Mouse (Mus musculus): ENCODE measurements around the gene Gm12355. TPM values are rescaled to one million over a fixed set of nuclear protein-coding genes. Genes with fewer than 3 reads are reported as not detected.
"Not testable (repeated sequence)": the region's sequence is repeated elsewhere in the genome, so short reads cannot be mapped to it uniquely, and the experiment has no call there.

The Gm12355 gene
- total and polyA plus RNA-seq, 2 experiments from 2014 or later, result 0.15 to 0.26 TPM

- Histone ChIP-seq H3K4me3 (ENCODE audit: low read depth, low read length) (no peak overlapping the region), H3K36me3 (replicated peaks; ENCODE audit: control insufficient read depth, insufficient read depth, low read length) (no peaks in the 10 kb centered on the region), H3K9ac (replicated peaks; ENCODE audit: low read depth, low read length) (no peak overlapping the region), H3K4me2 (ENCODE audit: low read depth, low read length) (no peak overlapping the region), H3K9me3 (replicated peaks; ENCODE audit: control insufficient read depth, low read length) (no peaks in the 10 kb centered on the region), H3K27me3 (ENCODE audit: control insufficient read depth, insufficient read depth, low read length) (0 out of 2 replicates have a peak, but pooled peaks cover 6% of the 10 kb centered on the region), H3K27ac (ENCODE audit: low read depth) (no peak overlapping the region), H3K4me1 (ENCODE audit: control insufficient read depth, insufficient read depth) (no peaks in the 10 kb centered on the region)
- DNase-seq (ENCODE audit: low spot score) (no peak), ATAC-seq (ENCODE audit: insufficient read depth, low read depth) (no peak)
- no peak for TF ChIP-seq CTCF (IDR thresholded peaks at IDR 0.05; ENCODE audit: low read depth)
- TF ChIP-seq EP300 (IDR thresholded peaks at IDR 0.05; ENCODE audit: low read depth), result no peak
- 77% methylated on average over 3 of the region's 3 CpGs for WGBS
These were observed 19.3 kb upstream of the Gm12355 start for GRCm38 (mm10) chr11:98644757-98645156.

GRCm38 (mm10) chr11:98640091-98640490, 14.6 kb upstream of the Gm12355 start:
- ATAC-seq (ENCODE audit: insufficient read depth, low read depth) (no peak), DNase-seq (ENCODE audit: low spot score) (no peak)
- WGBS, result 44% methylated on average over 5 of the region's 5 CpGs
- H3K27me3 ChIP-seq (ENCODE audit: control insufficient read depth, insufficient read depth, low read length), result 0 out of 2 replicates have a peak, but pooled peaks cover 2% of the 10 kb centered on the region
- H3K27ac ChIP-seq (ENCODE audit: low read depth), result no peak overlapping the region
- no peak overlapping the region for H3K4me3 ChIP-seq (ENCODE audit: low read depth, low read length)
- H3K4me2 ChIP-seq (ENCODE audit: low read depth, low read length), result no peak overlapping the region
- H3K9me3 ChIP-seq (replicated peaks; ENCODE audit: control insufficient read depth, low read length), result no peaks in the 10 kb centered on the region
- H3K4me1 ChIP-seq (ENCODE audit: control insufficient read depth, insufficient read depth), result no peaks in the 10 kb centered on the region
- no peaks in the 10 kb centered on the region for H3K36me3 ChIP-seq (replicated peaks; ENCODE audit: control insufficient read depth, insufficient read depth, low read length)
- TF ChIP-seq CTCF (IDR thresholded peaks at IDR 0.05; ENCODE audit: low read depth) (no peak), EP300 (IDR thresholded peaks at IDR 0.05; ENCODE audit: low read depth) (no peak)
- H3K9ac ChIP-seq (replicated peaks; ENCODE audit: low read depth, low read length), result no peak overlapping the region

GRCm38 (mm10) chr11:98637501-98637900, 12.0 kb upstream of the Gm12355 start:
- no peak for ATAC-seq (ENCODE audit: insufficient read depth, low read depth)
- Histone ChIP-seq H3K9me3 (replicated peaks; ENCODE audit: control insufficient read depth, low read length) (no peaks in the 10 kb centered on the region), H3K27me3 (ENCODE audit: control insufficient read depth, insufficient read depth, low read length) (0 out of 2 replicates have a peak, but pooled peaks cover 2% of the 10 kb centered on the region), H3K4me2 (ENCODE audit: low read depth, low read length) (no peak overlapping the region), H3K27ac (ENCODE audit: low read depth) (no peak overlapping the region), H3K36me3 (replicated peaks; ENCODE audit: control insufficient read depth, insufficient read depth, low read length) (no peaks in the 10 kb centered on the region), H3K4me3 (ENCODE audit: low read depth, low read length) (no peak overlapping the region), H3K9ac (replicated peaks; ENCODE audit: low read depth, low read length) (no peak overlapping the region), H3K4me1 (ENCODE audit: control insufficient read depth, insufficient read depth) (no peaks in the 10 kb centered on the region)
- 61% methylated on average over 1 of the region's 1 CpGs for WGBS
- no peak for TF ChIP-seq CTCF (IDR thresholded peaks at IDR 0.05; ENCODE audit: low read depth)
- no peak for TF ChIP-seq EP300 (IDR thresholded peaks at IDR 0.05; ENCODE audit: low read depth)
- DNase-seq (ENCODE audit: low spot score), result no peak

GRCm38 (mm10) chr11:98635312-98635970, 10.0 kb upstream of the Gm12355 start:
- H3K4me3 ChIP-seq (ENCODE audit: low read depth, low read length); H3K27me3 ChIP-seq (ENCODE audit: control insufficient read depth, insufficient read depth, low read length); H3K9me3 ChIP-seq (replicated peaks; ENCODE audit: control insufficient read depth, low read length); H3K4me2 ChIP-seq (ENCODE audit: low read depth, low read length); H3K4me1 ChIP-seq (ENCODE audit: control insufficient read depth, insufficient read depth); H3K9ac ChIP-seq (replicated peaks; ENCODE audit: low read depth, low read length); H3K36me3 ChIP-seq (replicated peaks; ENCODE audit: control insufficient read depth, insufficient read depth, low read length); H3K27ac ChIP-seq (ENCODE audit: low read depth): not testable (repeated sequence)
- WGBS, result 26% methylated on average over 10 of the region's 10 CpGs
- peak; percentile 66; the same call in 1 of the 2 replicates for ATAC-seq (ENCODE audit: insufficient read depth, low read depth)
- TF ChIP-seq CTCF (IDR thresholded peaks at IDR 0.05; ENCODE audit: low read depth), result peak; percentile 40
- peak; percentile 40 for DNase-seq (ENCODE audit: low spot score)

GRCm38 (mm10) chr11:98630646-98631045, 5.2 kb upstream of the Gm12355 start:
- no peaks in the 10 kb centered on the region for H3K36me3 ChIP-seq (replicated peaks; ENCODE audit: control insufficient read depth, insufficient read depth, low read length)
- no peak overlapping the region for H3K9ac ChIP-seq (replicated peaks; ENCODE audit: low read depth, low read length)
- TF ChIP-seq CTCF (IDR thresholded peaks at IDR 0.05; ENCODE audit: low read depth) (no peak), EP300 (IDR thresholded peaks at IDR 0.05; ENCODE audit: low read depth) (no peak)
- H3K27me3 ChIP-seq (ENCODE audit: control insufficient read depth, insufficient read depth, low read length), result no peaks in the 10 kb centered on the region
- H3K27ac ChIP-seq (ENCODE audit: low read depth), result no peak overlapping the region
- no peak overlapping the region for H3K4me2 ChIP-seq (ENCODE audit: low read depth, low read length)
- H3K4me3 ChIP-seq (ENCODE audit: low read depth, low read length), result no peak overlapping the region
- DNase-seq (ENCODE audit: low spot score) (no peak), ATAC-seq (ENCODE audit: insufficient read depth, low read depth) (no peak)
- H3K4me1 ChIP-seq (ENCODE audit: control insufficient read depth, insufficient read depth), result no peaks in the 10 kb centered on the region
- 78% methylated on average over 5 of the region's 5 CpGs for WGBS
- no peaks in the 10 kb centered on the region for H3K9me3 ChIP-seq (replicated peaks; ENCODE audit: control insufficient read depth, low read length)

- DNase-seq (ENCODE audit: low spot score) (no peak), ATAC-seq (ENCODE audit: insufficient read depth, low read depth) (no peak)
- H3K27me3 ChIP-seq (ENCODE audit: control insufficient read depth, insufficient read depth, low read length), result no peaks in the 10 kb centered on the region
- no peaks in the 10 kb centered on the region for H3K9me3 ChIP-seq (replicated peaks; ENCODE audit: control insufficient read depth, low read length)
- H3K9ac ChIP-seq (replicated peaks; ENCODE audit: low read depth, low read length), result no peak overlapping the region
- H3K4me1 ChIP-seq (ENCODE audit: control insufficient read depth, insufficient read depth), result no peaks in the 10 kb centered on the region
- no peak overlapping the region for H3K4me3 ChIP-seq (ENCODE audit: low read depth, low read length)
- H3K36me3 ChIP-seq (replicated peaks; ENCODE audit: control insufficient read depth, insufficient read depth, low read length), result no peaks in the 10 kb centered on the region
- H3K4me2 ChIP-seq (ENCODE audit: low read depth, low read length), result no peak overlapping the region
- no peak overlapping the region for H3K27ac ChIP-seq (ENCODE audit: low read depth)
- WGBS, result 93% methylated on average over 3 of the region's 3 CpGs
- TF ChIP-seq CTCF (IDR thresholded peaks at IDR 0.05; ENCODE audit: low read depth) (no peak), EP300 (IDR thresholded peaks at IDR 0.05; ENCODE audit: low read depth) (no peak)
These were observed 3.2 kb upstream of the Gm12355 start for GRCm38 (mm10) chr11:98628706-98629105.

- not testable (repeated sequence) for H3K4me2 ChIP-seq (ENCODE audit: low read depth, low read length); DNase-seq (ENCODE audit: low spot score); H3K27me3 ChIP-seq (ENCODE audit: control insufficient read depth, insufficient read depth, low read length); H3K27ac ChIP-seq (ENCODE audit: low read depth); H3K9ac ChIP-seq (replicated peaks; ENCODE audit: low read depth, low read length); H3K36me3 ChIP-seq (replicated peaks; ENCODE audit: control insufficient read depth, insufficient read depth, low read length); ATAC-seq (ENCODE audit: insufficient read depth, low read depth); H3K4me1 ChIP-seq (ENCODE audit: control insufficient read depth, insufficient read depth); H3K4me3 ChIP-seq (ENCODE audit: low read depth, low read length); H3K9me3 ChIP-seq (replicated peaks; ENCODE audit: control insufficient read depth, low read length)
- 83% methylated on average over 2 of the region's 2 CpGs for WGBS
These were observed 1.1 kb downstream of the Gm12355 start for GRCm38 (mm10) chr11:98624381-98624780.

- not testable (repeated sequence) for H3K4me1 ChIP-seq (ENCODE audit: control insufficient read depth, insufficient read depth); H3K27me3 ChIP-seq (ENCODE audit: control insufficient read depth, insufficient read depth, low read length); DNase-seq (ENCODE audit: low spot score); H3K27ac ChIP-seq (ENCODE audit: low read depth); H3K4me3 ChIP-seq (ENCODE audit: low read depth, low read length); ATAC-seq (ENCODE audit: insufficient read depth, low read depth); H3K9ac ChIP-seq (replicated peaks; ENCODE audit: low read depth, low read length); H3K4me2 ChIP-seq (ENCODE audit: low read depth, low read length); H3K9me3 ChIP-seq (replicated peaks; ENCODE audit: control insufficient read depth, low read length); H3K36me3 ChIP-seq (replicated peaks; ENCODE audit: control insufficient read depth, insufficient read depth, low read length)
- WGBS, result 71% methylated on average over 6 of the region's 6 CpGs
These were observed 1.5 kb downstream of the Gm12355 start for GRCm38 (mm10) chr11:98623981-98624380.

All from heart, postnatal 0 days (tissue).